Mouse (Mus musculus) embryonic facial prominence, embryonic 15.5 days (tissue): ENCODE measurements around the gene Nmnat2. TPM values are rescaled to one million over a fixed set of nuclear protein-coding genes. Genes with fewer than 3 reads are reported as not detected.

Experiments
- ATAC-seq: fragments of 200-750 bp; cut with Nextera tagmentation; 2 replicates; pipeline ENCODE4 v1.8.0; 2017; ENCODE audit warnings: low read depth, moderate TSS enrichment; ENCODE audit not compliant: insufficient number of reproducible peaks, low FRiP score, low TSS enrichment
- H3K27ac ChIP-seq: fragments of 300-500 bp; sonication (generic); replicated peaks from 2 replicates; pipeline ENCODE4 v1.5.1; 2015; ENCODE audit warnings: mild to moderate bottlenecking, inconsistent platforms
- H3K27me3 ChIP-seq: fragments of 300-500 bp; sonication (generic); 2 replicates; pipeline ENCODE4 v1.6.1; 2015; ENCODE audit warnings: inconsistent platforms
- H3K36me3 ChIP-seq: fragments of 300-500 bp; sonication (generic); 2 replicates; pipeline ENCODE4 v1.6.1; 2015; ENCODE audit warnings: mild to moderate bottlenecking, inconsistent platforms
- H3K4me1 ChIP-seq: fragments of 300-500 bp; sonication (generic); 2 replicates; pipeline ENCODE4 v1.6.1; 2015; ENCODE audit warnings: inconsistent platforms
- H3K4me2 ChIP-seq: fragments of 300-500 bp; sonication (generic); replicated peaks from 2 replicates; pipeline ENCODE4 v1.6.1; 2015; ENCODE audit warnings: mild to moderate bottlenecking, inconsistent platforms
- H3K4me3 ChIP-seq: fragments of 300-500 bp; sonication (generic); replicated peaks from 2 replicates; pipeline ENCODE4 v1.5.1; 2015; ENCODE audit warnings: mild to moderate bottlenecking, inconsistent platforms
- H3K9ac ChIP-seq: fragments of 300-500 bp; sonication (generic); 2 replicates; pipeline ENCODE4 v1.6.1; 2015; ENCODE audit warnings: inconsistent platforms
- H3K9me3 ChIP-seq: fragments of 300-500 bp; sonication (generic); replicated peaks from 2 replicates; pipeline ENCODE4 v1.6.1; 2016; ENCODE audit warnings: inconsistent platforms
- WGBS: fragments of 180-500 bp; shearing (Covaris S2); methylation state at CpG from one replicate; pipeline ENCODE4 v1.1.7; 2015; 5-methylcytosine and 5-hydroxymethylcytosine counted together
- polyA plus RNA-seq: library from polyadenylated mRNA; unstranded; fragments of >200 nt; fragmentation: Nextera tagmentation; extraction: Ambion mirVana; gene quantifications from 2 replicates; pipeline ENCODE4 v1.2.1, GENCODE M21; 2015

The Nmnat2 gene
- polyA plus RNA-seq, 1 experiment from 2014 or later: 2.8 TPM

GRCm38 (mm10) chr1:153023018-153023417, 68.2 kb downstream of the Nmnat2 start:
- no peak overlapping the region for H3K9ac ChIP-seq
- H3K27me3 ChIP-seq: no peaks in the 10 kb centered on the region
- no peaks in the 10 kb centered on the region for H3K36me3 ChIP-seq
- no peaks in the 10 kb centered on the region for H3K9me3 ChIP-seq
- no peak for ATAC-seq
- no peaks in the 10 kb centered on the region for H3K4me1 ChIP-seq
- no peak overlapping the region for H3K27ac ChIP-seq
- 74% methylated on average over 4 of the region's 4 CpGs for WGBS
- H3K4me3 ChIP-seq: no peak overlapping the region
- no peak overlapping the region for H3K4me2 ChIP-seq

GRCm38 (mm10) chr1:153023875-153024274, 69.1 kb downstream of the Nmnat2 start:
- Histone ChIP-seq H3K4me2 (no peak overlapping the region), H3K9ac (no peak overlapping the region), H3K36me3 (no peaks in the 10 kb centered on the region), H3K9me3 (no peaks in the 10 kb centered on the region), H3K27ac (no peak overlapping the region), H3K27me3 (no peaks in the 10 kb centered on the region), H3K4me3 (no peak overlapping the region), H3K4me1 (no peaks in the 10 kb centered on the region)
- ATAC-seq: no peak
- 54% methylated on average over 2 of the region's 2 CpGs for WGBS

GRCm38 (mm10) chr1:153024453-153024852, 69.7 kb downstream of the Nmnat2 start:
- no peak overlapping the region for H3K4me3 ChIP-seq
- 37% methylated on average over 2 of the region's 2 CpGs for WGBS
- no peak for ATAC-seq
- H3K27me3 ChIP-seq: no peaks in the 10 kb centered on the region
- H3K4me1 ChIP-seq: no peaks in the 10 kb centered on the region
- H3K27ac ChIP-seq: no peak overlapping the region
- no peak overlapping the region for H3K4me2 ChIP-seq
- H3K9ac ChIP-seq: no peak overlapping the region
- no peaks in the 10 kb centered on the region for H3K36me3 ChIP-seq
- H3K9me3 ChIP-seq: no peaks in the 10 kb centered on the region

- peak overlapping the region; percentile 13; the same call in 1 of the 2 replicates for H3K4me3 ChIP-seq
- peak overlapping the region; percentile 15; the same call in 1 of the 2 replicates for H3K4me2 ChIP-seq
- H3K36me3 ChIP-seq: no peaks in the 10 kb centered on the region
- H3K4me1 ChIP-seq: peaks cover 22% of the 10 kb centered on the region
- H3K27ac ChIP-seq: no peak overlapping the region
- no peaks in the 10 kb centered on the region for H3K9me3 ChIP-seq
- no peak overlapping the region for H3K9ac ChIP-seq
- 22% methylated on average over 6 of the region's 6 CpGs for WGBS
- H3K27me3 ChIP-seq: no peaks in the 10 kb centered on the region
- ATAC-seq: no peak
Observed at GRCm38 (mm10) chr1:153031345-153031744, 76.6 kb downstream of the Nmnat2 start.

- no peak overlapping the region for H3K27ac ChIP-seq
- H3K36me3 ChIP-seq: no peaks in the 10 kb centered on the region
- peak overlapping the region; percentile 15; the same call in 1 of the 2 replicates for H3K4me2 ChIP-seq
- 58% methylated on average over 12 of the region's 12 CpGs for WGBS
- peak overlapping the region; percentile 13; the same call in 1 of the 2 replicates for H3K4me3 ChIP-seq
- peaks cover 22% of the 10 kb centered on the region for H3K4me1 ChIP-seq
- no peak overlapping the region for H3K9ac ChIP-seq
- no peak for ATAC-seq
- no peaks in the 10 kb centered on the region for H3K27me3 ChIP-seq
- no peaks in the 10 kb centered on the region for H3K9me3 ChIP-seq
Observed at GRCm38 (mm10) chr1:153031954-153032353, 77.2 kb downstream of the Nmnat2 start.

- no peak overlapping the region for H3K4me3 ChIP-seq
- no peak overlapping the region for H3K4me2 ChIP-seq
- 64% methylated on average over 5 of the region's 5 CpGs for WGBS
- no peaks in the 10 kb centered on the region for H3K27me3 ChIP-seq
- H3K27ac ChIP-seq: no peak overlapping the region
- no peak for ATAC-seq
- no peak overlapping the region for H3K9ac ChIP-seq
- H3K9me3 ChIP-seq: no peaks in the 10 kb centered on the region
- no peaks in the 10 kb centered on the region for H3K36me3 ChIP-seq
- peaks cover 28% of the 10 kb centered on the region for H3K4me1 ChIP-seq
Observed at GRCm38 (mm10) chr1:153033145-153033908, 78.5 kb downstream of the Nmnat2 start.

GRCm38 (mm10) chr1:153034064-153034463, 79.3 kb downstream of the Nmnat2 start:
- Histone ChIP-seq H3K9me3 (no peaks in the 10 kb centered on the region), H3K36me3 (no peaks in the 10 kb centered on the region), H3K4me2 (no peak overlapping the region), H3K9ac (no peak overlapping the region), H3K27ac (no peak overlapping the region), H3K4me1 (peaks cover 28% of the 10 kb centered on the region), H3K27me3 (no peaks in the 10 kb centered on the region), H3K4me3 (no peak overlapping the region)
- WGBS: 71% methylated on average over 7 of the region's 7 CpGs
- no peak for ATAC-seq

GRCm38 (mm10) chr1:153035328-153035944, 80.6 kb downstream of the Nmnat2 start:
- no peak overlapping the region for H3K27ac ChIP-seq

GRCm38 (mm10) chr1:153037353-153038345, 82.9 kb downstream of the Nmnat2 start:
- H3K9me3 ChIP-seq: no peaks in the 10 kb centered on the region
- no peaks in the 10 kb centered on the region for H3K36me3 ChIP-seq
- H3K9ac ChIP-seq: no peak overlapping the region
- no peaks in the 10 kb centered on the region for H3K27me3 ChIP-seq
- ATAC-seq: 0 out of 2 replicates have a peak, but pooled peaks have one; percentile 41
- H3K4me2 ChIP-seq: no peak overlapping the region
- H3K4me1 ChIP-seq: peaks cover 30% of the 10 kb centered on the region
- no peak overlapping the region for H3K4me3 ChIP-seq
- H3K27ac ChIP-seq: no peak overlapping the region
- WGBS: 73% methylated on average over 10 of the region's 10 CpGs

More at GRCm38 (mm10) chr1:153035328-153035944, 80.6 kb downstream of the Nmnat2 start:
- 35% methylated on average over 6 of the region's 6 CpGs for WGBS
- Histone ChIP-seq H3K4me1 (peaks cover 33% of the 10 kb centered on the region), H3K27me3 (no peaks in the 10 kb centered on the region), H3K4me3 (no peak overlapping the region), H3K9ac (no peak overlapping the region), H3K9me3 (no peaks in the 10 kb centered on the region), H3K36me3 (no peaks in the 10 kb centered on the region), H3K4me2 (no peak overlapping the region)
- ATAC-seq: no peak

- Histone ChIP-seq H3K4me3 (no peak overlapping the region), H3K9ac (no peak overlapping the region), H3K4me1 (peaks cover 23% of the 10 kb centered on the region; the same call in 1 of the 2 replicates), H3K27ac (no peak overlapping the region), H3K36me3 (no peaks in the 10 kb centered on the region), H3K9me3 (no peaks in the 10 kb centered on the region), H3K27me3 (0 out of 2 replicates have a peak, but pooled peaks cover 6% of the 10 kb centered on the region), H3K4me2 (no peak overlapping the region)
- 0 out of 2 replicates have a peak, but pooled peaks have one; percentile 27 for ATAC-seq
- WGBS: 27% methylated on average over 3 of the region's 3 CpGs
Observed at GRCm38 (mm10) chr1:153040091-153040490, 85.3 kb downstream of the Nmnat2 start.
